Mouse (Mus musculus) E14TG2a.4 (cell line): ENCODE data around the gene Cwf19l1.

Experiments used
- H3K27me3 ChIP-seq: 2 replicates; pipeline ENCODE4 v1.6.1; 2014; ENCODE audit warnings: low read length, control low read depth; ENCODE audit not compliant: insufficient read depth
- H3K36me3 ChIP-seq: 2 replicates; pipeline ENCODE4 v1.6.1; 2014; ENCODE audit warnings: low read length, control low read depth; ENCODE audit not compliant: insufficient read depth
- H3K4me1 ChIP-seq: replicated peaks from 2 replicates; pipeline ENCODE4 v1.6.1; 2014; ENCODE audit warnings: low read depth, low read length, control low read depth
- H3K4me3 ChIP-seq: replicated peaks from 2 replicates; pipeline ENCODE4 v1.5.1; 2014; ENCODE audit warnings: mild to moderate bottlenecking, low read length
- H3K9me3 ChIP-seq: 2 replicates; pipeline ENCODE4 v1.6.1; 2014; ENCODE audit warnings: low read length, control low read depth
- CTCF ChIP-seq: conservative IDR thresholded peaks from 2 replicates; pipeline ENCODE4 v1.5.1; 2014; ENCODE audit warnings: low read length
- NANOG ChIP-seq: IDR thresholded peaks from 2 replicates; pipeline ENCODE4 v1.6.1; 2014; ENCODE audit warnings: borderline replicate concordance, low read length, mixed read lengths
- POU5F1 ChIP-seq: IDR thresholded peaks from 2 replicates; pipeline ENCODE4 v1.6.1; 2014; ENCODE audit warnings: low read length, borderline replicate concordance

Cwf19l1 gene

GRCm38 (mm10) chr19:44135072-44135959, at the start of gene Cwf19l1:
TSS of gene Cwf19l1 (minus strand) at chr19:44135876.
- H3K27me3 ChIP-seq = no peaks in the 10 kb centered on the region
- peaks cover 57% of the 10 kb centered on the region for H3K36me3 ChIP-seq
- peaks cover 17% of the 10 kb centered on the region for H3K4me1 ChIP-seq
- H3K9me3 ChIP-seq = no peaks in the 10 kb centered on the region
- TF ChIP-seq CTCF (no peak), NANOG (no peak), POU5F1 (no peak)
- peak within 1 kb of the TSS; percentile 95 for H3K4me3 ChIP-seq

- Histone ChIP-seq H3K36me3 (no peaks in the 10 kb centered on the region), H3K9me3 (no peaks in the 10 kb centered on the region), H3K27me3 (peaks cover 2% of the 10 kb centered on the region; the same call in 1 of the 2 replicates), H3K4me1 (no peaks in the 10 kb centered on the region), H3K4me3 (no peak overlapping the region)
- no peak for TF ChIP-seq CTCF
- TF ChIP-seq POU5F1 = no peak
These were observed 48.3 kb upstream of the Cwf19l1 start for GRCm38 (mm10) chr19:44183968-44184367.

- TF ChIP-seq NANOG (no peak), CTCF (no peak), POU5F1 (no peak)
- H3K36me3 ChIP-seq = no peaks in the 10 kb centered on the region
These were observed 44.8 kb upstream of the Cwf19l1 start for GRCm38 (mm10) chr19:44180502-44180901.

GRCm38 (mm10) chr19:44176741-44177140, 41.1 kb upstream of the Cwf19l1 start:
- no peak overlapping the region for H3K4me3 ChIP-seq
- no peaks in the 10 kb centered on the region for H3K4me1 ChIP-seq
- TF ChIP-seq NANOG (no peak), CTCF (no peak), POU5F1 (no peak)
- H3K27me3 ChIP-seq = peaks cover 6% of the 10 kb centered on the region; the same call in 1 of the 2 replicates
- H3K36me3 ChIP-seq = no peaks in the 10 kb centered on the region
- H3K9me3 ChIP-seq = peaks cover 20% of the 10 kb centered on the region

More at GRCm38 (mm10) chr19:44180502-44180901, 44.8 kb upstream of the Cwf19l1 start:
- Histone ChIP-seq H3K9me3 (peaks cover 20% of the 10 kb centered on the region), H3K4me1 (no peaks in the 10 kb centered on the region), H3K27me3 (peaks cover 2% of the 10 kb centered on the region; the same call in 1 of the 2 replicates), H3K4me3 (no peak overlapping the region)

GRCm38 (mm10) chr19:44174835-44175234, 39.2 kb upstream of the Cwf19l1 start:
- Histone ChIP-seq H3K36me3 (no peaks in the 10 kb centered on the region), H3K27me3 (peaks cover 6% of the 10 kb centered on the region; the same call in 1 of the 2 replicates), H3K4me1 (no peaks in the 10 kb centered on the region), H3K9me3 (peaks cover 20% of the 10 kb centered on the region), H3K4me3 (no peak overlapping the region)
- TF ChIP-seq POU5F1 = no peak
- no peak for TF ChIP-seq NANOG
- no peak for TF ChIP-seq CTCF

- Histone ChIP-seq H3K4me3 (no peak overlapping the region), H3K27me3 (peaks cover 3% of the 10 kb centered on the region), H3K9me3 (no peaks in the 10 kb centered on the region), H3K4me1 (peaks cover 6% of the 10 kb centered on the region; the same call in 1 of the 2 replicates), H3K36me3 (no peaks in the 10 kb centered on the region)
- TF ChIP-seq POU5F1 (no peak), CTCF (peak; percentile 68), NANOG (no peak)
These were observed 25.8 kb upstream of the Cwf19l1 start for GRCm38 (mm10) chr19:44161515-44161914.

- Histone ChIP-seq H3K9me3 (no peaks in the 10 kb centered on the region), H3K4me3 (no peak overlapping the region), H3K4me1 (peaks cover 6% of the 10 kb centered on the region; the same call in 1 of the 2 replicates), H3K36me3 (no peaks in the 10 kb centered on the region), H3K27me3 (peaks cover 7% of the 10 kb centered on the region)
- TF ChIP-seq CTCF (no peak), NANOG (no peak), POU5F1 (no peak)
These were observed 23.7 kb upstream of the Cwf19l1 start for GRCm38 (mm10) chr19:44159386-44159785.

GRCm38 (mm10) chr19:44157005-44157404, 21.3 kb upstream of the Cwf19l1 start:
- peaks cover 14% of the 10 kb centered on the region for H3K4me1 ChIP-seq
- peaks cover 13% of the 10 kb centered on the region for H3K27me3 ChIP-seq
- no peaks in the 10 kb centered on the region for H3K9me3 ChIP-seq
- no peak overlapping the region for H3K4me3 ChIP-seq
- no peaks in the 10 kb centered on the region for H3K36me3 ChIP-seq
- TF ChIP-seq CTCF (no peak), POU5F1 (no peak), NANOG (no peak)

GRCm38 (mm10) chr19:44153781-44154180, 18.1 kb upstream of the Cwf19l1 start:
- no peaks in the 10 kb centered on the region for H3K9me3 ChIP-seq
- no peaks in the 10 kb centered on the region for H3K36me3 ChIP-seq
- no peak overlapping the region for H3K4me3 ChIP-seq
- peaks cover 20% of the 10 kb centered on the region for H3K27me3 ChIP-seq
- H3K4me1 ChIP-seq = peaks cover 14% of the 10 kb centered on the region
- TF ChIP-seq CTCF = no peak
- no peak for TF ChIP-seq POU5F1
- TF ChIP-seq NANOG = no peak
